Mouse (Mus musculus): ENCODE data around the gene Avl9.

DNA sequence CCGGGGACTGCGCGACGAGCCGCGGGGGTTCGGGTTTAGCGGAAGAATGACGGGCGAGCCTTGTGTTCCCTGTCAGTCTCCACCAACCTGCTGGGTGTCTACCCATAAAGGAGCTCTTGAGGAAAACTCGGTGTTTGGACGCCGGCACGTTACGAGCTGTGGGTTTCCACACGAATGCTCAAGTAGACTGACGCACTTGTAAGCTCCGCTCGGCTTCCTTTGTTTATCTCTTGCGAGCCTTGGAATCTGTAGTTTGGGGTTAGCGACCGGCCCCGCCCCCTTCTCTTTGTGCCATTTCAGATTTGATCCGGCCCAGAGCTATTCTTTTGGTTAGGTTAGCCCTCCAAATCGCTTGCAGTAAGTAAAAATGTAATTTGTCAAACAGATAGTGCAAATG lies 569 bp downstream of the Avl9 start:
- TF ChIP-seq POLR2A (IDR thresholded peaks at IDR 0.05; ENCODE audit: borderline replicate concordance, control insufficient read depth, low read depth, low read length) (no peak), CTCF (IDR thresholded peaks at IDR 0.05; ENCODE audit: control insufficient read depth, insufficient read depth, low read length) (no peak)
